Mouse (Mus musculus): ENCODE data around the gene Sars. TPM values are rescaled to one million over a fixed set of nuclear protein-coding genes. Genes with fewer than 3 reads are reported as not detected.

Sars gene
- polyA plus RNA-seq, 1 experiment from 2014 or later = 79.7 TPM

- Histone ChIP-seq H3K9me3 (replicated peaks) (no peaks in the 10 kb centered on the region), H3K36me3 (peaks cover 8% of the 10 kb centered on the region; the same call in 1 of the 2 replicates), H3K9ac (no peak overlapping the region), H3K4me2 (no peak overlapping the region), H3K4me1 (replicated peaks) (peaks cover 37% of the 10 kb centered on the region), H3K27me3 (no peaks in the 10 kb centered on the region), H3K4me3 (no peak overlapping the region), H3K27ac (no peak overlapping the region)
- no peak for ATAC-seq (replicated peaks; ENCODE audit: insufficient number of reproducible peaks, insufficient read depth, low FRiP score, low read depth)
- WGBS = 87% methylated on average over 10 of the region's 10 CpGs
These were observed 58.8 kb downstream of the Sars start for GRCm38 (mm10) chr3:108386186-108386585.

GRCm38 (mm10) chr3:108384425-108384824 is 60.6 kb downstream of the Sars start:
- Histone ChIP-seq H3K36me3 (peaks cover 8% of the 10 kb centered on the region; the same call in 1 of the 2 replicates), H3K27me3 (no peaks in the 10 kb centered on the region), H3K9ac (no peak overlapping the region), H3K9me3 (replicated peaks) (no peaks in the 10 kb centered on the region), H3K27ac (no peak overlapping the region), H3K4me2 (peak overlapping the region; percentile 71), H3K4me3 (peak overlapping the region; percentile 72), H3K4me1 (replicated peaks) (peaks cover 37% of the 10 kb centered on the region)
- WGBS = 49% methylated on average over 2 of the region's 2 CpGs
- ATAC-seq (replicated peaks; ENCODE audit: insufficient number of reproducible peaks, insufficient read depth, low FRiP score, low read depth) = no peak

DNA sequence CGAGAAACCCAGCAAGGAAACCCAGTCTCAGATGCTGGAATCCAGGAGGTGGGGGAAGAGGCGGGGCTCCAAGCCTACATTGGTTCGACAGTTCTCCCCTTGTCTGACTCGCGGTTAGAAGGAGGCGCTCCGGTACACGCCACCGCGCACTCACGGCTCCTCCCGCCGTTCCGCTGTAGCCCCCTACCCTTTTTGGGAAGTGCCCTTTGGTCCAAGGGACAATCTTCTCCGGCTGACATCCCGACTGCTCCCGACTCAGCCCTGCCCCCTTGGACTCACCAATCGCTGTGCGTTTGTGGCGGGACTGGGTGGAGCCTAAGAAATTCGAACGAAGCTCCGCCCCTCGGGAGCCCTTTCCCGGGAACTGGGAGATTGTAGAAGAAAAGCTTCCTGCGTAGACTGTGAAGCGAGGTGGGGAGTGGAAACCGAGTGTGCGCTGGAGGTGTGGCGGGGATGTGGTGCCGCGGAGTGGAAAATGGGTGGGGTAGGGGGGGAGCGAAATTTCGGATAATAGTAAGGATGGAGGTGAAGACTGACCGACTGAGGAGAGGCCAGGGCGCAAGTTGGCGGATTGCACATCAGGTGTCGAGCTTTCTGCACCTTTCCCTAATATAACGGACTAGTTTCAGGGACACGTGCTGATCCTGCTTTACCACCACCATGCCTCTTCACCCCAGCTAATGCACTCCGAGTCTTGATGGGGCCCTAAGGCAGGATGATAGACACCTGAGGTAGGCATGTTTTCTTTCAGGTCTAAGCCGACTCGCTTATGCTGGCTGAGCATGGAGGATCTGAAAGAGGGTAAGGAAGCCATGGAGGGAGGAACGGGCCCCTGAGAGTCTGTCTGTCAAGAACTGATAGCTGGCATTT is 61.3 kb downstream of the Sars start, which contains the start of gene Psrc1:
Gene Psrc1 (plus strand): TSS at position 355 of the 870 bp plus-strand sequence.
- Histone ChIP-seq H3K4me3 (peak within 1 kb of the TSS; percentile 72), H3K9me3 (replicated peaks) (no peaks in the 10 kb centered on the region), H3K9ac (peak within 1 kb of the TSS; percentile 58), H3K27me3 (no peaks in the 10 kb centered on the region), H3K27ac (peak within 1 kb of the TSS; percentile 52), H3K36me3 (peaks cover 8% of the 10 kb centered on the region; the same call in 1 of the 2 replicates), H3K4me2 (peak within 1 kb of the TSS; percentile 71), H3K4me1 (replicated peaks) (peaks cover 37% of the 10 kb centered on the region)
- ATAC-seq (replicated peaks; ENCODE audit: insufficient number of reproducible peaks, insufficient read depth, low FRiP score, low read depth) = peak; percentile 88
- 1% methylated on average over 44 of the region's 44 CpGs for WGBS

DNA sequence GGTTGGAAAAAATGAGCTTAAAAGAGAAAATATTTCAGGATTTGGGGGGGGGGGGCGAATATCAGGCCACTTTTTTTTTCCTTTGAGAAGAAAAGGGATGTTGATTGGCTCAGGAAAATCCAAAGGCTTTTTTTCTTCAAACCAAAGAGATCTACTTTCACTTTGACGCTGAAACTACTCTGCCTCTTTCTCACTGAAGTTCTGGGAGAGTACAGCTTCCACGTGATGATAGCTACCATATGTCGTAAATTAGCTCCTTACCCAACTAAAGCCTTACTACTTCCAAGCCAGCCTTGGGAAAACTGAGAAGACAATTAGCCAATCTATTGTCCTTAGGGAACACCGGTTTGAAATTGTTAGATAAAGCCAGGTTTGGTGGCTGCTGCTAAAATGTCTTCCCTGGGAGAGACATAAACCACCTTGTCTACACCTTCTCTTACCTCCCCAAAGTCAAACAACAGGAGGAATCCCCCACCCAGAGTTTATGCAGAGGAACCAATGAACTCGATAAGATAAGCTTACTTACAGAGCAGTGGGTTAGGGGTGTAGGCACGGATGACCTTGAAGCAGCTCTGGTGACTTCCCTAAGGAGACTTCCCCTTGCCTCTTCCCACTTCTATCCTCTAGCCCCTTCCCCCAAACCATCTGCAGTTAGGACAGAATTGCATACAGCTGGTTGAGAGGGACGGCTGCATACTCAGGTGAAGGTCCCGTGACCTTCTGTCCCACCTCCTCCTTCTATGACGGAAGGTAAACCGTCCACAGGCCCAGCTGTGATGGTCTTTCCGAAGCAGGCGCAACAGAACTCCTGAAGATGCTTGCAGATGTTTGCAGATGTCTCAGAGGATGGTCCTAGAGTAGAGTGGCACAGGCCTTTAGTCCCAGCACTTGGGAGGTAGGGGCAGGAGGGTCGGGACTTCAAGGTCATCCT is 62.8 kb downstream of the Sars start:
- H3K36me3 ChIP-seq = peaks cover 8% of the 10 kb centered on the region; the same call in 1 of the 2 replicates
- no peak for ATAC-seq (replicated peaks; ENCODE audit: insufficient number of reproducible peaks, insufficient read depth, low FRiP score, low read depth)
- H3K27ac ChIP-seq = peak overlapping the region; percentile 52
- 50% methylated on average over 14 of the region's 14 CpGs for WGBS
- H3K4me1 ChIP-seq (replicated peaks) = peaks cover 35% of the 10 kb centered on the region
- H3K4me3 ChIP-seq = peak overlapping the region; percentile 22
- H3K4me2 ChIP-seq = peak overlapping the region; percentile 71
- no peak overlapping the region for H3K9ac ChIP-seq
- H3K9me3 ChIP-seq (replicated peaks) = no peaks in the 10 kb centered on the region
- H3K27me3 ChIP-seq = no peaks in the 10 kb centered on the region

DNA sequence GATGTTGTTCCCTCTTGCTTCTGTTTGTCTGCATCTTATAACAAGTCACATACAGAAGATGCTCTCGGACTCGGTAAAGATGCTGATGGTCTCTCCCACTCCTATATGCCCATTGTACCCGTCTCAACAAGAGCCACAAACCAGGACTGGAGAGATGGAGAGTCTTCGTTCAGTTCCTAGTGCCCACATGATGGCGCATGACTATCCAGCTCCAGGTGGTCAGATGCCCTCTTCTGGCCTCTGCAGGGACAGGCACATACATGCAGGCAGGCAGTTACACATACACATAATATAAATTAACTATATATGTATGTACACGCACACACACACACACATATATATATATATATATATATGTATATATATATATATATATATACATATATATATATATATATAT is 64.3 kb downstream of the Sars start:
- peaks cover 35% of the 10 kb centered on the region for H3K4me1 ChIP-seq (replicated peaks)

DNA sequence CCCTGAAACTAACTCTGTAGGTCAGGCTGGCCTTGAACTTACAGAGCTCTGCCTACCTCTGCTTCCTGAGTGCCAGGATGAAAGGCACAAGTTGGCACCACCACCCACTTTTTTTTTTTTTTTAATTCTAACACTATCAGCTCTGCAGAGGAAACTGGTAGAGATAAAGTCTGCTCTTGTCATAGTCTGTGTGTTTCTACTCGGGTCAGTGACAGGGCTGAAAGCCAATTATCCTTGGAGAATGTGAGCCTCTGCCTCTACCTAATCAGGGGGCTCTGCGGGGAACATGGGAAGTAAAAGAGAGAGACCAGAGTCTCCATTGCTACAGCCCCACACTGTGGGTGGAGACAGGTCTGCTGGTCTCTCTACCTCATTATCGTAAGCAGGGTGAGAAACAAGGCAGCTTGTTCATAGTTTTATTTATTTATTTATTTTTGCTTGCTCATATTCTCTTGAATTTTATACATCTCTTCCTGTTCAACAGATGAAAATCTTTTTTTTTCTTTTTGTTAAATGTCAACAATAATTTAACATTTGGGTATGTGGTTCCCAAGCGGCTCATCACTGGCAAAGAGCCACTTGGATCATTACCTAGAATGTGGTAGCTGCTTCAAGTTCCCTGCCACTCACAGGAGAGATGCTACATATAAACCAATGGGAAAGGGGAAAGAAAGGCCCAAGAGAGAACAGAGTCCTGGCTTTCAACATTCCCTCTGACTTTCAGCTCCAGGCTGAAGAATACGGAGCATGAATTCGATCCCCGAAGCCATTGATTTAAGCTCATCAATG is 65.9 kb downstream of the Sars start:
- Histone ChIP-seq H3K27ac (0 out of 2 replicates have a peak overlapping the region, but pooled peaks have one; percentile 32), H3K27me3 (no peaks in the 10 kb centered on the region), H3K36me3 (no peaks in the 10 kb centered on the region), H3K4me3 (no peak overlapping the region), H3K9ac (no peak overlapping the region), H3K9me3 (replicated peaks) (no peaks in the 10 kb centered on the region), H3K4me2 (no peak overlapping the region), H3K4me1 (replicated peaks) (peaks cover 23% of the 10 kb centered on the region)
- no peak for ATAC-seq (replicated peaks; ENCODE audit: insufficient number of reproducible peaks, insufficient read depth, low FRiP score, low read depth)
- WGBS = 62% methylated on average over 7 of the region's 7 CpGs

More for the DNA sequence above, 64.3 kb downstream of the Sars start:
- no peaks in the 10 kb centered on the region for H3K27me3 ChIP-seq
- no peak overlapping the region for H3K4me2 ChIP-seq
- no peaks in the 10 kb centered on the region for H3K36me3 ChIP-seq
- H3K4me3 ChIP-seq = no peak overlapping the region
- H3K27ac ChIP-seq = no peak overlapping the region
- no peak for ATAC-seq (replicated peaks; ENCODE audit: insufficient number of reproducible peaks, insufficient read depth, low FRiP score, low read depth)
- H3K9ac ChIP-seq = no peak overlapping the region
- WGBS = 83% methylated on average over 6 of the region's 6 CpGs
- no peaks in the 10 kb centered on the region for H3K9me3 ChIP-seq (replicated peaks)

Other genes with a start within 250 kb of the Sars start
- gene Cyb561d1, start 244.0 kb downstream of the Sars start, polyA plus RNA-seq (2015; fragmentation: Nextera tagmentation; extraction: Ambion mirVana) = 2.7 and 3.8 TPM in 2 replicates
- 5.8 and 9.0 TPM in 2 replicates for gene Atxn7l2, start 234.3 kb downstream of the Sars start, polyA plus RNA-seq (2015; fragmentation: Nextera tagmentation; extraction: Ambion mirVana)
- gene Sypl2, start 218.6 kb downstream of the Sars start, polyA plus RNA-seq (2015; fragmentation: Nextera tagmentation; extraction: Ambion mirVana) = 2.0 and 2.2 TPM in 2 replicates
- 174 and 197 TPM in 2 replicates for gene Psma5, start 188.3 kb downstream of the Sars start, polyA plus RNA-seq (2015; fragmentation: Nextera tagmentation; extraction: Ambion mirVana)
- 10.2 and 13.9 TPM in 2 replicates for gene Sort1, start 161.1 kb downstream of the Sars start, polyA plus RNA-seq (2015; fragmentation: Nextera tagmentation; extraction: Ambion mirVana)
- 41.5 and 48.0 TPM in 2 replicates for gene Mybphl, start 80.3 kb downstream of the Sars start, polyA plus RNA-seq (2015; fragmentation: Nextera tagmentation; extraction: Ambion mirVana)
- 17.1 and 23.1 TPM in 2 replicates for gene Psrc1, start 61.4 kb downstream of the Sars start, polyA plus RNA-seq (2015; fragmentation: Nextera tagmentation; extraction: Ambion mirVana)
- gene Celsr2, start 29.7 kb downstream of the Sars start, polyA plus RNA-seq (2015; fragmentation: Nextera tagmentation; extraction: Ambion mirVana) = 2.4 and 3.6 TPM in 2 replicates
- 0.19 TPM in 1 of 2 replicates, not detected in the other for gene 1700013F07Rik, start 88.9 kb upstream of the Sars start, polyA plus RNA-seq (2015; fragmentation: Nextera tagmentation; extraction: Ambion mirVana)
- 1.0 and 1.7 TPM in 2 replicates for gene 5330417C22Rik, start 91.3 kb upstream of the Sars start, polyA plus RNA-seq (2015; fragmentation: Nextera tagmentation; extraction: Ambion mirVana)
- gene Tmem167b, start 117.3 kb upstream of the Sars start, polyA plus RNA-seq (2015; fragmentation: Nextera tagmentation; extraction: Ambion mirVana) = 29.7 and 32.5 TPM in 2 replicates
- gene Taf13, start 126.5 kb upstream of the Sars start, polyA plus RNA-seq (2015; fragmentation: Nextera tagmentation; extraction: Ambion mirVana) = 24.6 and 24.7 TPM in 2 replicates
- gene Wdr47, start 146.1 kb upstream of the Sars start, polyA plus RNA-seq (2015; fragmentation: Nextera tagmentation; extraction: Ambion mirVana) = 7.0 and 8.8 TPM in 2 replicates
- gene Clcc1, start 208.7 kb upstream of the Sars start, polyA plus RNA-seq (2015; fragmentation: Nextera tagmentation; extraction: Ambion mirVana) = 50.3 and 50.9 TPM in 2 replicates

All from heart, embryonic 15.5 days (tissue).